Mouse (Mus musculus) megakaryocyte-erythroid progenitor cell, adult 5-6 weeks (primary cell): ENCODE data around the gene Vwf. TPM values are rescaled to one million over a fixed set of nuclear protein-coding genes. Genes with fewer than 3 reads are reported as not detected.
A peak's percentile ranks its signal among the peaks of the same experiment; 100 is the strongest.

Source experiments
- ATAC-seq: replicated peaks from 2 replicates; pipeline ENCODE4 v1.8.0; 2016; ENCODE audit warnings: mild to moderate bottlenecking, inconsistent platforms; ENCODE audit not compliant: severe bottlenecking, poor library complexity, low FRiP score, low TSS enrichment
- total RNA-seq, 2 experiments: library from RNA; stranded (forward) in 1 of 2; stranded (reverse) in 1 of 2; fragments of 200-1000, 215-1000 nt in 1 of 2; fragments of >200 nt in 1 of 2; fragmentation: Nextera tagmentation in 1 of 2; gene quantifications; 2 replicates each; pipeline ENCODE4 v1.2.3; 2014 to 2017

Gene Vwf
- total RNA-seq, 2 experiments from 2014 or later, result 9.3 to 14.9 TPM

- no peak for ATAC-seq
Observed at GRCm38 (mm10) chr6:125603678-125604462, 57.3 kb downstream of the Vwf start.

GRCm38 (mm10) chr6:125604463-125605191 is 58.1 kb downstream of the Vwf start:
- peak; percentile 41; the same call in 1 of the 2 replicates for ATAC-seq

GRCm38 (mm10) chr6:125609025-125609424 is 62.5 kb downstream of the Vwf start:
- ATAC-seq, result no peak

- no peak for ATAC-seq
Observed at GRCm38 (mm10) chr6:125617855-125618254, 71.3 kb downstream of the Vwf start.

- ATAC-seq, result no peak
Observed at GRCm38 (mm10) chr6:125620764-125621163, 74.2 kb downstream of the Vwf start.

- peak; percentile 59; the same call in 1 of the 2 replicates for ATAC-seq
Observed at GRCm38 (mm10) chr6:125622434-125622833, 75.9 kb downstream of the Vwf start.

GRCm38 (mm10) chr6:125640486-125640885 is 93.9 kb downstream of the Vwf start:
- ATAC-seq, result no peak

- no peak for ATAC-seq
Observed at GRCm38 (mm10) chr6:125641146-125641545, 94.6 kb downstream of the Vwf start.

GRCm38 (mm10) chr6:125648964-125649363 is 102.4 kb downstream of the Vwf start:
- no peak for ATAC-seq

- no peak for ATAC-seq
Observed at GRCm38 (mm10) chr6:125651335-125651734, 104.8 kb downstream of the Vwf start.

GRCm38 (mm10) chr6:125653416-125653815 is 106.8 kb downstream of the Vwf start:
- ATAC-seq, result no peak

GRCm38 (mm10) chr6:125656921-125657320 is 110.3 kb downstream of the Vwf start:
- no peak for ATAC-seq

GRCm38 (mm10) chr6:125657966-125658365 is 111.4 kb downstream of the Vwf start:
- no peak for ATAC-seq

GRCm38 (mm10) chr6:125661106-125661877 is 114.7 kb downstream of the Vwf start:
- ATAC-seq, result peak; percentile 77

- no peak for ATAC-seq
Observed at GRCm38 (mm10) chr6:125663906-125664305, 117.3 kb downstream of the Vwf start.

GRCm38 (mm10) chr6:125671835-125672234 is 125.3 kb downstream of the Vwf start:
- ATAC-seq, result no peak

GRCm38 (mm10) chr6:125678492-125678891 is 131.9 kb downstream of the Vwf start:
- ATAC-seq, result no peak

- no peak for ATAC-seq
Observed at GRCm38 (mm10) chr6:125680613-125681012, 134.0 kb downstream of the Vwf start.

GRCm38 (mm10) chr6:125685420-125685819 is 138.8 kb downstream of the Vwf start:
- ATAC-seq, result no peak

GRCm38 (mm10) chr6:125687986-125688385 is 141.4 kb downstream of the Vwf start:
- ATAC-seq, result no peak
